Mouse (Mus musculus): ENCODE data around the gene Limd1.

The Limd1 gene

GRCm38 (mm10) chr9:123483598-123483997 is 5.1 kb downstream of the Limd1 start:
- DNase-seq = no peak

- no peak for DNase-seq
Measured at GRCm38 (mm10) chr9:123484830-123485229, 6.3 kb downstream of the Limd1 start.

- no peak for DNase-seq
Measured at GRCm38 (mm10) chr9:123485561-123485960, 7.1 kb downstream of the Limd1 start.

- no peak for DNase-seq
Measured at GRCm38 (mm10) chr9:123486635-123487034, 8.1 kb downstream of the Limd1 start.

- DNase-seq = no peak
Measured at GRCm38 (mm10) chr9:123489073-123489472, 10.6 kb downstream of the Limd1 start.

GRCm38 (mm10) chr9:123489727-123490343 is 11.3 kb downstream of the Limd1 start:
- DNase-seq = no peak

GRCm38 (mm10) chr9:123490930-123491329 is 12.4 kb downstream of the Limd1 start:
- DNase-seq = no peak

- peak; percentile 42 to 51 for DNase-seq
Measured at GRCm38 (mm10) chr9:123491917-123492585, 13.5 kb downstream of the Limd1 start.

- DNase-seq = no peak
Measured at GRCm38 (mm10) chr9:123496665-123497064, 18.2 kb downstream of the Limd1 start.

- DNase-seq = no peak
Measured at GRCm38 (mm10) chr9:123497906-123498305, 19.4 kb downstream of the Limd1 start.

GRCm38 (mm10) chr9:123500480-123500879 is 22.0 kb downstream of the Limd1 start:
- no peak for DNase-seq

GRCm38 (mm10) chr9:123503171-123503834 is 24.8 kb downstream of the Limd1 start:
- no peak for DNase-seq

GRCm38 (mm10) chr9:123504325-123504724 is 25.8 kb downstream of the Limd1 start:
- peak; percentile 74 to 75 for DNase-seq

GRCm38 (mm10) chr9:123505598-123505997 is 27.1 kb downstream of the Limd1 start:
- DNase-seq = no peak

GRCm38 (mm10) chr9:123506270-123507146 is 28.0 kb downstream of the Limd1 start:
- no peak for DNase-seq

- DNase-seq = no peak
Measured at GRCm38 (mm10) chr9:123507380-123507779, 28.9 kb downstream of the Limd1 start.

- no peak for DNase-seq
Measured at GRCm38 (mm10) chr9:123508986-123509385, 30.5 kb downstream of the Limd1 start.

GRCm38 (mm10) chr9:123509638-123510604 is 31.4 kb downstream of the Limd1 start:
- no peak for DNase-seq

GRCm38 (mm10) chr9:123510926-123511325 is 32.4 kb downstream of the Limd1 start:
- DNase-seq = no peak

- no peak for DNase-seq
Measured at GRCm38 (mm10) chr9:123512482-123512881, 34.0 kb downstream of the Limd1 start.

- no peak for DNase-seq
Measured at GRCm38 (mm10) chr9:123515087-123515486, 36.6 kb downstream of the Limd1 start.

Data from cerebellum, postnatal 14 days (tissue).